Mouse (Mus musculus): Measurements from ENCODE around the gene Lnx2. TPM values are rescaled to one million over a fixed set of nuclear protein-coding genes. Genes with fewer than 3 reads are reported as not detected.

The Lnx2 gene
- polyA plus RNA-seq, 1 experiment from 2014 or later: 16.0 TPM

DNA sequence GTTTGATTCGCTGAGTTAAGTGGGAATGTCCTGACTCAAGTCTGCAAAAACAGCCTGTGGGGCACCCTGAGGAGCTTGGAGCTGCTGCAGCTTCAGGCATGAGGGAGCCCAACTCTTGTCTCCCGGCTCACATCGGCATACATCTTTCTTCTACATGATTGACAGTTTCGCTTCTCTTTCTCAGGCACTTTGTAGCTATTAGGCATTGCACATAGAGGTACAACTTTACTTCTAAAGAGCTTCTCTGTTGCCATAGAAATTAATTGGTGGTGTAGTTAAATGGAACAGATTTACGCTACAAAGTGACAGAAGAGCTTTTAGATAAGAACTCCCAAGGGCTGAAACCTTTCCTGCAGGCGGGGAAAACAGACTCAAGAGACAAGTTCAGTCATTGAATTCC lies 62.5 kb downstream of the Lnx2 start:
- Histone ChIP-seq H3K9ac (replicated peaks; ENCODE audit: low read length) (no peak overlapping the region), H3K4me3 (ENCODE audit: low read length) (no peak overlapping the region), H3K4me2 (replicated peaks; ENCODE audit: low read depth, low read length) (no peak overlapping the region), H3K9me3 (ENCODE audit: low read length) (no peaks in the 10 kb centered on the region), H3K4me1 (ENCODE audit: insufficient read depth, low read length) (peaks cover 4% of the 10 kb centered on the region; the same call in 1 of the 2 replicates), H3K27me3 (ENCODE audit: insufficient read depth, low read length) (no peaks in the 10 kb centered on the region), H3K36me3 (ENCODE audit: insufficient read depth, low read length) (peaks cover 8% of the 10 kb centered on the region; the same call in 1 of the 2 replicates), H3K27ac (ENCODE audit: low read length) (no peak overlapping the region)
- no peak for ATAC-seq (ENCODE audit: low FRiP score, low TSS enrichment)
- WGBS: 41% methylated on average over 6 of the region's 6 CpGs

DNA sequence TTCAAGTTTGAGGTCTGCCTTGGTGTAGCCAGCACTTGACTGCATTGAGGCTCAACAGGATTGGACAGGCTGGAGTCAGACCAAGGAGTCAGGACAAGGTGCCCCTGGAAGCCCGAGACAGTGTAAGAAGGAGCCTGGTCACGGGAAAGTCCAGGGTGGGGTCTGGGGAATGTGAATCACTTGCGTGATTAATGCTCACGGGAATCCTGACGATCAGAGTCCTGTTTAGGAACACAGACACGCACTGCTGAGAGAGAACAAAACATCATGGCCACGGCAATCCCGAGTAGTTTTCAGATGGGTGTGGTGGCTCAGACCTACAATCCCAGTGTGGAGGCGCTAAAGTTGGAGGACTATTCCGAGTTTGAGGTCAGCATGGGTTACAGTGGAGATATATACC lies 65.1 kb downstream of the Lnx2 start:
- Histone ChIP-seq H3K4me1 (ENCODE audit: insufficient read depth, low read length) (no peaks in the 10 kb centered on the region), H3K9me3 (ENCODE audit: low read length) (no peaks in the 10 kb centered on the region), H3K36me3 (ENCODE audit: insufficient read depth, low read length) (no peaks in the 10 kb centered on the region), H3K27me3 (ENCODE audit: insufficient read depth, low read length) (no peaks in the 10 kb centered on the region), H3K4me2 (replicated peaks; ENCODE audit: low read depth, low read length) (no peak overlapping the region), H3K4me3 (ENCODE audit: low read length) (no peak overlapping the region), H3K9ac (replicated peaks; ENCODE audit: low read length) (no peak overlapping the region), H3K27ac (ENCODE audit: low read length) (no peak overlapping the region)
- 84% methylated on average over 10 of the region's 10 CpGs for WGBS
- no peak for ATAC-seq (ENCODE audit: low FRiP score, low TSS enrichment)

GRCm38 (mm10) chr5:147003303-147003702 lies 73.1 kb downstream of the Lnx2 start:
- H3K9ac ChIP-seq (replicated peaks; ENCODE audit: low read length): no peak overlapping the region
- no peak for ATAC-seq (ENCODE audit: low FRiP score, low TSS enrichment)
- WGBS: 69% methylated on average over 1 of the region's 1 CpGs

DNA sequence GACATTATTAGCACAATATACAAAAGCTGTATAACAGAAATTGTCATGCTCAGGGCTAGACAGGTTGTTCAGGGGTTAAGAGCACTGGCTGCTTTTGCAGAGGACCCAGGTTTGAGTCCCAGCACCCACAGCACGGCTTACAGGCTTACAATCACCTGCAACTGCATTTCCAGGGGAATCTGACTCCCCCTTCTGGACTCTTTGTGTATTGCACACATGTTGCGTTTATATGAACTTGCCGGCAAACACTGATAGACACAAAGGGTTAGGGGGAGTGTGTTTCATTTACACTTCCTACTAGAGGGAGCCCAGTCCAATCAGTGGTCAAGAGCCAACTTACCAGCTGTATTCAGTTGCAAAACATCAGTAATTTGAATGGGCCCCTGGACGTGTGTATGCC lies 75.1 kb downstream of the Lnx2 start:
- 90% methylated on average over 4 of the region's 4 CpGs for WGBS
- H3K27me3 ChIP-seq (ENCODE audit: insufficient read depth, low read length): no peaks in the 10 kb centered on the region
- ATAC-seq (ENCODE audit: low FRiP score, low TSS enrichment): no peak

More at GRCm38 (mm10) chr5:147003303-147003702, 73.1 kb downstream of the Lnx2 start:
- Histone ChIP-seq H3K4me3 (ENCODE audit: low read length) (no peak overlapping the region), H3K27me3 (ENCODE audit: insufficient read depth, low read length) (no peaks in the 10 kb centered on the region), H3K9me3 (ENCODE audit: low read length) (peaks cover 14% of the 10 kb centered on the region), H3K4me1 (ENCODE audit: insufficient read depth, low read length) (no peaks in the 10 kb centered on the region), H3K4me2 (replicated peaks; ENCODE audit: low read depth, low read length) (no peak overlapping the region), H3K36me3 (ENCODE audit: insufficient read depth, low read length) (no peaks in the 10 kb centered on the region), H3K27ac (ENCODE audit: low read length) (no peak overlapping the region)

DNA sequence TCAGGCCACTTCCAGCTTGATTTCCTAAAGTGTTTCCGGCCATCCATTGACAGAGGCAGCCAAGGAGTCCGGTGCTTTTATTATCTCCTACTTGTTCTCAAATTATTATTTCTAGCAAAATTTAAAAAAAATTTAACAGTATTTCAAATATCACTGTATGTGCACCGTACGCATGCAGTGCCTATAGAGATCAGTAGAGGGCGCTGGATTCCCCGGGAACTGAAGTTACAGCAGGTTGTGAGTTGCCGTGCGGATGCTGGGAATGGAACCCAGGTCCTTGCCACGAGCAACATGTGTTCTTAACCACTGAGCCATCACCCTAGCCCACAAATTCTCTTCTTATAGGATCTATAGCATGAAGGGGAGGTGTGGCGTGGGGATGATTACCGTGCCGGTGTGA lies 77.6 kb downstream of the Lnx2 start:
- Histone ChIP-seq H3K9ac (replicated peaks; ENCODE audit: low read length) (no peak overlapping the region), H3K36me3 (ENCODE audit: insufficient read depth, low read length) (no peaks in the 10 kb centered on the region), H3K27me3 (ENCODE audit: insufficient read depth, low read length) (no peaks in the 10 kb centered on the region), H3K4me2 (replicated peaks; ENCODE audit: low read depth, low read length) (no peak overlapping the region), H3K4me1 (ENCODE audit: insufficient read depth, low read length) (no peaks in the 10 kb centered on the region), H3K9me3 (ENCODE audit: low read length) (peaks cover 10% of the 10 kb centered on the region), H3K4me3 (ENCODE audit: low read length) (no peak overlapping the region), H3K27ac (ENCODE audit: low read length) (no peak overlapping the region)
- WGBS: 91% methylated on average over 12 of the region's 12 CpGs
- no peak for ATAC-seq (ENCODE audit: low FRiP score, low TSS enrichment)

More for the DNA sequence above, 75.1 kb downstream of the Lnx2 start:
- Histone ChIP-seq H3K36me3 (ENCODE audit: insufficient read depth, low read length) (no peaks in the 10 kb centered on the region), H3K27ac (ENCODE audit: low read length) (no peak overlapping the region), H3K9ac (replicated peaks; ENCODE audit: low read length) (no peak overlapping the region), H3K4me2 (replicated peaks; ENCODE audit: low read depth, low read length) (no peak overlapping the region), H3K4me3 (ENCODE audit: low read length) (no peak overlapping the region), H3K4me1 (ENCODE audit: insufficient read depth, low read length) (no peaks in the 10 kb centered on the region), H3K9me3 (ENCODE audit: low read length) (peaks cover 14% of the 10 kb centered on the region)

- no peaks in the 10 kb centered on the region for H3K27me3 ChIP-seq (ENCODE audit: insufficient read depth, low read length)
- no peak overlapping the region for H3K9ac ChIP-seq (replicated peaks; ENCODE audit: low read length)
- no peaks in the 10 kb centered on the region for H3K4me1 ChIP-seq (ENCODE audit: insufficient read depth, low read length)
- 91% methylated on average over 7 of the region's 7 CpGs for WGBS
- H3K36me3 ChIP-seq (ENCODE audit: insufficient read depth, low read length): no peaks in the 10 kb centered on the region
- H3K9me3 ChIP-seq (ENCODE audit: low read length): 0 out of 2 replicates have a peak, but pooled peaks cover 4% of the 10 kb centered on the region
- ATAC-seq (ENCODE audit: low FRiP score, low TSS enrichment): no peak
- H3K4me2 ChIP-seq (replicated peaks; ENCODE audit: low read depth, low read length): no peak overlapping the region
- H3K27ac ChIP-seq (ENCODE audit: low read length): no peak overlapping the region
- no peak overlapping the region for H3K4me3 ChIP-seq (ENCODE audit: low read length)
Observed at GRCm38 (mm10) chr5:146996812-146997211, 79.6 kb downstream of the Lnx2 start.

- H3K27me3 ChIP-seq (ENCODE audit: insufficient read depth, low read length): no peaks in the 10 kb centered on the region
- WGBS: 50% methylated on average over 6 of the region's 6 CpGs
- H3K4me3 ChIP-seq (ENCODE audit: low read length): no peak overlapping the region
- ATAC-seq (ENCODE audit: low FRiP score, low TSS enrichment): no peak
- H3K9ac ChIP-seq (replicated peaks; ENCODE audit: low read length): no peak overlapping the region
- no peak overlapping the region for H3K4me2 ChIP-seq (replicated peaks; ENCODE audit: low read depth, low read length)
- H3K9me3 ChIP-seq (ENCODE audit: low read length): 0 out of 2 replicates have a peak, but pooled peaks cover 4% of the 10 kb centered on the region
- no peaks in the 10 kb centered on the region for H3K36me3 ChIP-seq (ENCODE audit: insufficient read depth, low read length)
- H3K4me1 ChIP-seq (ENCODE audit: insufficient read depth, low read length): no peaks in the 10 kb centered on the region
- no peak overlapping the region for H3K27ac ChIP-seq (ENCODE audit: low read length)
Observed at GRCm38 (mm10) chr5:146994973-146995372, 81.4 kb downstream of the Lnx2 start.

DNA sequence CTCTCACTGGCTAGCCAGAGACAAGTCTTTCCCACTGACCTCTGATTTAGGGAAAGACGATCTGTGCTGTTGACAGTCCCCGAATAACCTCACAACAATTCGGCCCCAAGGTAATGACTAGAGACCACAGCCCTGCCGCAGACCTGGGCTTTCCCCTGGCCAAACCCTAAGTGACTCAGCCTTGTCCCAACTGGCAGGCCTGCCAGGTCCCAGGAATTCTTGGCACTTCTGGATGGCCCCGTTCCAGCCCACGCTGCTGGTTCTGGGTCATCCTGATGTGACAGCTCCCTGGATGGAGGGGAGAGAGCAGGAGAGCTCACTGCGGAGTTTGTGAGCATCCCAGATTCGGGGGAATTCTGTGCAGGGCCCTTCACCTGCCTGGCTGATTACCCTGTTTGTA lies 82.9 kb downstream of the Lnx2 start:
- Histone ChIP-seq H3K4me2 (replicated peaks; ENCODE audit: low read depth, low read length) (no peak overlapping the region), H3K27me3 (ENCODE audit: insufficient read depth, low read length) (no peaks in the 10 kb centered on the region), H3K9ac (replicated peaks; ENCODE audit: low read length) (no peak overlapping the region), H3K9me3 (ENCODE audit: low read length) (no peaks in the 10 kb centered on the region), H3K27ac (ENCODE audit: low read length) (no peak overlapping the region), H3K36me3 (ENCODE audit: insufficient read depth, low read length) (no peaks in the 10 kb centered on the region), H3K4me1 (ENCODE audit: insufficient read depth, low read length) (no peaks in the 10 kb centered on the region), H3K4me3 (ENCODE audit: low read length) (no peak overlapping the region)
- WGBS: 59% methylated on average over 8 of the region's 8 CpGs
- no peak for ATAC-seq (ENCODE audit: low FRiP score, low TSS enrichment)

DNA sequence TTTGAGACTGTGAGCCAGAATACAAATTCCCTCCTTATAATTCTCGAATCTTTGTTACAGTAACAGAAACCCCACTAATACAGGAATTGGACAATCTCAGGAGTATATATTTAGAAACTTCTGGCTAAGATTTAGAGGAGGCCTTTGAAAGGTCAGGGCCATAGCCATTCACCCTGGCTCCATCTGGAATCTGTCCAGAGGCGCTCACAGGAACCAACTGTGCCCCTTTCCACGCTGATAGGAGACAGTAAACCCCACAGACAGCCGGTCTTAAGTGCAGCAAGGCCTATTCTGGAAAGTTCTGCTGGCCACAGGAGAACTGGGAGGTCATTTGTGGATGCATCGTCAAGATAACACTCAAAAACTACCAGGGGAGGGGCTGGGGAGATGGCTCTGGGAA lies 87.3 kb downstream of the Lnx2 start:
- no peak overlapping the region for H3K9ac ChIP-seq (replicated peaks; ENCODE audit: low read length)
- no peaks in the 10 kb centered on the region for H3K4me1 ChIP-seq (ENCODE audit: insufficient read depth, low read length)
- peaks cover 9% of the 10 kb centered on the region for H3K27me3 ChIP-seq (ENCODE audit: insufficient read depth, low read length)
- no peaks in the 10 kb centered on the region for H3K9me3 ChIP-seq (ENCODE audit: low read length)
- WGBS: 52% methylated on average over 5 of the region's 5 CpGs
- no peak for ATAC-seq (ENCODE audit: low FRiP score, low TSS enrichment)
- H3K4me2 ChIP-seq (replicated peaks; ENCODE audit: low read depth, low read length): no peak overlapping the region
- no peak overlapping the region for H3K27ac ChIP-seq (ENCODE audit: low read length)
- H3K36me3 ChIP-seq (ENCODE audit: insufficient read depth, low read length): no peaks in the 10 kb centered on the region
- H3K4me3 ChIP-seq (ENCODE audit: low read length): no peak overlapping the region

GRCm38 (mm10) chr5:146987588-146987987 lies 88.8 kb downstream of the Lnx2 start:
- 89% methylated on average over 10 of the region's 10 CpGs for WGBS
- H3K4me3 ChIP-seq (ENCODE audit: low read length): no peak overlapping the region

More at GRCm38 (mm10) chr5:146987588-146987987, 88.8 kb downstream of the Lnx2 start:
- Histone ChIP-seq H3K36me3 (ENCODE audit: insufficient read depth, low read length) (no peaks in the 10 kb centered on the region), H3K27me3 (ENCODE audit: insufficient read depth, low read length) (peaks cover 9% of the 10 kb centered on the region), H3K27ac (ENCODE audit: low read length) (no peak overlapping the region), H3K4me2 (replicated peaks; ENCODE audit: low read depth, low read length) (no peak overlapping the region), H3K9ac (replicated peaks; ENCODE audit: low read length) (no peak overlapping the region), H3K9me3 (ENCODE audit: low read length) (no peaks in the 10 kb centered on the region), H3K4me1 (ENCODE audit: insufficient read depth, low read length) (no peaks in the 10 kb centered on the region)
- ATAC-seq (ENCODE audit: low FRiP score, low TSS enrichment): no peak
